Mouse (Mus musculus) common myeloid progenitor, adult 5-6 weeks (primary cell): Measurements from ENCODE around the gene Mtrf1l. TPM values are rescaled to one million over a fixed set of nuclear protein-coding genes. Genes with fewer than 3 reads are reported as not detected.

Experiments used
- ATAC-seq: replicated peaks from 2 replicates; pipeline ENCODE4 v1.8.0; 2016; ENCODE audit warnings: low read depth, mild to moderate bottlenecking, moderate TSS enrichment, inconsistent platforms; ENCODE audit not compliant: poor library complexity, severe bottlenecking
- total RNA-seq: library from RNA; stranded (forward); fragments of 200-1000, 187-1606 nt; gene quantifications from 2 replicates; pipeline ENCODE4 v1.2.3, GENCODE M21; 2017

The Mtrf1l gene
- 19.3 and 29.5 TPM in 2 replicates for total RNA-seq

DNA sequence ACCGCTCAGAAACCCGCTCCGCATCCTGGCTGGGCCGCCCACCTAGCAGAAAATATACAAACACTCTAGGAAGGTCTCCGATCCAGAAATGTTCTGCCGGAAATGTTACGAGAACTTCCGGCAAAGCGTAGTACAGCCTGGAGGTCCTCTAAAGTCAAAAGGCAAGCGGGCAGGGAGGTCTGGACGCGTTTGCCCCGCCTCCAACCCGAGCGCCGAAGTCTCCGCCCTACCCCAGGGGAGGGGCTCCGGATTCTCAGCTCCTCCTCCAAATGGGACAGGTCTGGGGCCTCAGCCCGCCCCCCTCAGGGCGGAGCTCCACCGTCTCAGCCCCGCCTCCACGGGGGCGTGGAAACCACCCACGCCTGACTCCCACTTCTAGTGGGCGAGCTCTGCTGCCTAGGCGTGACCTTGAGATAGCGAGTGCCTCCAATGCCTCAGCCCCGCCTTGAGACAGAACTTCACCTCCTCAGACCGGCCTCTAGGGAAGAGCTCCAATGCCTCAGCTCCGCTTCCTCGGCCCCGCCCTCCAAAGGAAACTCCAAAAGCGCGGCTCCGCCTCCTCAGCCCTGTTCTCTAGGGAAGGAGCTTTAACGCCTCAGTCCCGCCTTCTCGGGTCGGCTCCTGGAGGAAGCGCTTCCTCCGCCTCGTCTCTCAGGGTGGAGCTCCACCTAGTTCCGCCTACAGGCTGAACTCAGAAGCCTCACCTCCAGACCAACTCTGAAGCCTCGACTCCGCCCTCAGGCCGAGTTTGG lies at the start of gene Mtrf1l:
Gene Mtrf1l (minus strand): TSS at position 171 of the 752 bp plus-strand sequence.
- peak; percentile 82 for ATAC-seq

- no peak for ATAC-seq
These were observed 47.4 kb upstream of the Mtrf1l start for GRCm38 (mm10) chr10:5871081-5871480.

GRCm38 (mm10) chr10:5867981-5868552 lies 44.4 kb upstream of the Mtrf1l start:
- ATAC-seq = no peak

DNA sequence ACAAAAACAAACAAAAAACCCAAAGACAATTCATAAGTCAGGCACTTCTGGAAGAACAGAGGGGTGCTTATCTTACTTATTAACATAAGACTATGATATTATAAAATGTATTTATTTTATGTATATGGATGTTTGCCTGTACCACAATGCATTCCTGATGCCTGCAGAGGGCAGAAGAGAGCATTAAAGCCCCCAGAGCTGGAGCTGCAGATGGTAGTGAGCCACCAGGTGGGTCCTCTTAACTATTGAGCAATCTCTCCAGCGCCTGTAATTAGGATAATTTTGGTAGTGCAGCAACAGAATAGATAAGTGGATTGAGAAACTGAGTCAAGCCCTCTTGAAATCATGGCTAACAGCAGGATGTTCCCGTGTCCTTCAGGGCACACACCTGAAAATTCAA lies 42.3 kb upstream of the Mtrf1l start:
- ATAC-seq = 0 out of 2 replicates have a peak, but pooled peaks have one; percentile 50

- ATAC-seq = no peak
These were observed 39.0 kb upstream of the Mtrf1l start for GRCm38 (mm10) chr10:5862669-5863068.

DNA sequence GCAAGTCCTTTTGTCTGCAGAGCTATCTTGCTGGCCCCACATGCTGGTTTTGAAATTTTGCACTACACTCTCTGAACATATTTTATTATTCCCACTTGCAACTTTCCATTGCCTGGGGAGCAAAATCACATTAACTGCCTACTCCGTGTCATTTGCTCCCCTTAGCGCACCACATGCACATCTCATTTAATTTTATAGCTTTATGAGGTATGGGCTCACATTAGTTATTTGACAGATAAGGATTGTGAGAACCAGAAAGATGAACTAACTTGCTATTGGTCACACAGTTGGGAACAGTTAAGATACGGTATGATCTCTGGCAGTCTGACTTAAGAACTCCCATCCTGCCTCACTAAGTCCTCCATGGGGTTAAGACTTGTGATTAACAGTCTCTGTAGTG lies 37.1 kb upstream of the Mtrf1l start:
- no peak for ATAC-seq

GRCm38 (mm10) chr10:5859729-5860128 lies 36.0 kb upstream of the Mtrf1l start:
- no peak; the same call in 1 of the 2 replicates for ATAC-seq

DNA sequence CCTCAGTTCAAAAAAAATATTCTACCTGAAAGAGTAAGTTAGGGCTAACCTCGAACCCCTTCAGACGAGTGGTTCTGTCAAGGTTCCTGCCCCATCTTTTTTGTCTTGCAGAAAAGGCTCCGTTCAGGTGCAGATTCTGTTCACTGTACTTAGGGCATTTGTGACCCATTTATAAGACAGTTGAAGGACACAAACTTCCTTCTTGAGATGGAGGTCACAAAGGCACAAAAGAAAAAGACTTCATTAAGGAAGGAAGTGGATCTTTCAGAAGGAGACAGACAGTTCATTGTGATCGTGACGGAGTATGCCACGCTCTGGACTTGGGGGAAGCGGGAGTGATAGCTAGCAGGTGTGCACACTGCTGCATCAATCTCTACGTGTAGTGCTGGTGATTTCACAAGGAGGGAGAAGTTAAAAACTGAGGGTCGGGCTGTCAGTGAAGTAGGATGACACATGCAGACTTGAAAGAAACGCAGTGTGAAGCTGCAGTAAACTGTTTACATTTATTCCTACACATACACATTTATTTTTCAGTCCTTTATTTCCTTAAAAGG lies 34.4 kb upstream of the Mtrf1l start:
- ATAC-seq = peak; percentile 77

DNA sequence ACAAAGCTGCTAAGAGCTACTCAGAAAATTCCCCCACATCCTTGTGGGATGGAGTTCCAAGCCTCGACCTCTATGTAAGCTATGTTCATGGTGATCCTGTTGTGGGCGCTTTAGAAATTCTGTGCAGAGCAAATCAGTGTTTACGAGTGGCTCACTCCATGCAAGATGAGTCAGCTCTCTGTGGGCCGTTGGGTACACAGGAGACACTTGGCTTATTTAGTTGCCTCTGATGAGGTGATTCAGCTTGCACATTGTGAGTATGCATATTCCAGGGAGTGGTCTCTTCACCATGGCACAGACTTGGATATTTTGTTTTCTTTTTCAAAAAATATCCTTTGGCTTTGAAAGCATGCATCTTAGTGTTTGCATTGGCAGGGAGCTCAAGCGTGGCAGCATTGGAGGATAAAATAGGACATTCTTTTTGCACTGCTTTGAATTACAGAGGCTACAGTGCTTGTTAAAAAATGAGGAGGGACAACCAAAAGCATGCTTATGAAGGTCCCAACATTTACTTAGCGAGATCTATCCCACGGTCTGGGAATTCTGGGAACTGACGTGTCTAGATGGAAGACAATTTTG lies 29.7 kb upstream of the Mtrf1l start:
- no peak for ATAC-seq

DNA sequence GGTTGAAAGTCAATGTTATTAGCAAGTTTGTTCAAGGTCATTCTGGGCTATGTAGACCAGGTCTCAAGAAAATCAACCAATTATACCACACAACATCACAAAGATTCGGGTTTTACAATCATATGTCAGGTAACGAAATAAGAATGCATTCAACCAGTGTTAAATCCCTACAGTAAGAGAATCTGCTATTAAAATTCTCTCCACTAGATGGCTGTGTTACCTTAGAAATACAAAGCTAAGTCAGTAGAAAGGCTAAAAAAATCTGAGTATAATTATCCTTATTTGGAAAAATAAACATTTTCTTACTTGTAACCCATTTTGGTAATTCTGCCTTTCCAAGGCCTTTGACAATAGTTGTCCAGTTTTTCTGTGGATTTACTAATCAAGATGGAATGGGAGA lies 23.2 kb upstream of the Mtrf1l start:
- peak; percentile 66; the same call in 1 of the 2 replicates for ATAC-seq

GRCm38 (mm10) chr10:5841369-5841768 lies 17.7 kb upstream of the Mtrf1l start:
- ATAC-seq = peak; percentile 93

DNA sequence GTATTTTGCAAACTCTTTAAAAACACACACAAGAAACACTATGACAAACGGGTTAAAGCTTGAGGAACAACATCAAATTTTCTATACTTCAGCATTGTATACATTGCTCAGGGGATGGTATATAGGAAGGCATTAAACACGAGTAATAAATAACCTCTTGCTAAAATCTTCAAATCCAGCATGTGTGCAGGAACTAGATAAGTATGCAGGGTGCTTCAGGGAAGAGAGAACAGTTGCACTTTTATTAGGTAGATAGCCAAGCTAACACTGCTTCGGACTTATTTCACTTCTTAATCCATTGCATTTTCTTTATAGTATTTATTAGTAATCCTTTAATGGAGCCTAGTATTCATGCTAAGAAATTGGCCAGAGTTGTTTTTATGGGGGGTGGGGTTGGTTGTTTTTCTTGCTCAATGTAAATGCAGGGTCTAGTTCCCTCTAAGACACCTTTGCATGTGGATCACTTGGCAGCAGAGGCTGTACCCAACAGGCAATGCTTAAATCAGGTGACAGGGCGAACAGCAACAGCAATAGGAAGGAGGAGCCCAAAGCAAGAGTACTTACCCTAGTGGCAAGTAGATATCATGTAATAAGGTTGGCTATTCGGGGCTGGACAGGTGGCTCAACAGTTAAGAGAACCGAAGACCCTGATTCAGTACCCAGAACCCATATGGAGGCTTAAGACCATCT lies 2.8 kb upstream of the Mtrf1l start:
- no peak for ATAC-seq

DNA sequence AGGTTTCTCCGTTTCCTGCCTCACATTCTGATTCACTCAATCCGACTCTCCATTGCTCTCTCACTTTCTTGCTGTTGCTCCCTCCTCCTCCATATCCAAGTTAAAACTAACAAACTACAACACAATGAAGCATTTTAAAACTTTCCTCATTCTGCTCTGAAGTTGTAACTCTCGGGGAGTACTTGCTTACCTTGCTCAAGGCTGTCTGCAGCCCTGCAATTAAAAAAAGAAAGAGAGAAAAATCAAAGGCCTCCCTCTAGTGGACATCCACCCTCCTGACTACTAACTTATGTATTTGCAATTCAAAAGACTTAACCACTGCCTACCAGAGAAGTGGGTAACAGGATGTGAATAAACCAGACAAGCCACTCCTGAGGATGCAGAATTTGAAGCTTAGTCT lies 1.1 kb upstream of the Mtrf1l start:
- peak; percentile 52 for ATAC-seq

DNA sequence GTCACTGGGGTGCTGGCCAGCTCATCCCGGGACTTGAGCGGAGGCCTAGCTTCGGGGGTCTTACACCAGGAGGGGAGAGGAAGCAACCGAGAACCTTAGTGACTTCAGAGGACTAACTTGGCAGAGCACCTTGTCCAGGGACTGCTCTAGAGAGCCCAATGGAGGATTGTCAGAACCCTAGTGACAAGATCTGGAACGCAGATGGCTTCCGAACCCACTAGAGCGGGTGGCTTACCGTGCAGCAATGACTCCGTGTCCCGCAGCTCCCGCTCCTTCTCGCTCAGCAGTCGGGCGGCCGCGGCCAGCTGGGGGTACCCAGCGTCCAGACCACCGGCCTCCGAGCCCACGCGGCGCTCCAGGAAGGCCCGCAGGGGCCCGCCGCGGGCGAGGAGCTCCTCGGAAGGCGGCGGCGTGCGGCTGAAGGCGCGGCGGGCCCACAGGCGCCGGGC lies 395 bp downstream of the Mtrf1l start:
- no peak for ATAC-seq

DNA sequence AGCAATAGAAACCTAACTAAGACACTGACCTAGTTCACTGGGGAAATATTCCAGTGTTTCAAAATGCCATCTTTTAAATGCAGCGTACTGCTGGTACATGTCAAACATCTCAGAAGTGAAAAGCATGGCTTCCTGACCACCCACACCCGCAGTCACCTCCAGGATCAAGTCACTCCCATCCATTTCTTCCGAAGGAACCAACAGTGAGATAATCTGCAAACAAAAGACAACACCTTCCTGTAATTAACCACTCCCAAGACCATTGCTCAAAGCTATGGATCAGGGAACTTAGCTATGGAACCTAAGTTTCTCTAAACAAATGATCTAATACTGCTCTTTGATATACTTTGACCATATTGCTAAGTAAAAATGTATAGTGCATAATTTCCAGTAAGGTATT lies 4.9 kb downstream of the Mtrf1l start:
- ATAC-seq = no peak

- peak; percentile 95 for ATAC-seq
These were observed 7.7 kb downstream of the Mtrf1l start for GRCm38 (mm10) chr10:5815968-5816367.

DNA sequence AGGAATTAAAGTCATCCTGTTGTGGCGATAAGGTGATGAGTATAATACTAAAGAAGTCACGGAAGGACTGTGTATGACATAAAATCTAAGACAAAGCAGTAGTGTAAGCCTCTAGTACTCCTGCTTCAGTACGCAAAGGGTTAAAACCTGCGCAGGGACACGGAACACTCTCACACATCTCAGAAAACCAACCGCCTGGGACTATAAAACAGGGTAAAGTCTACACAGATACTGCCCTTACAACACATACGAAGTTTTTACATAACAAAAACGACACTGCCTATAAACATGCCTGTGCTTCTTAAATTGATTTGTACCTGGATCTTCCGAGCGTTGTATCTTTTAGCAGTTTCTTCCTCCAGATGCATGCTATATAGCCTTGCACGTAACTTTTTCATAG lies 10.0 kb downstream of the Mtrf1l start:
- ATAC-seq = no peak

GRCm38 (mm10) chr10:5807683-5808082 lies 16.0 kb downstream of the Mtrf1l start:
- ATAC-seq = no peak

DNA sequence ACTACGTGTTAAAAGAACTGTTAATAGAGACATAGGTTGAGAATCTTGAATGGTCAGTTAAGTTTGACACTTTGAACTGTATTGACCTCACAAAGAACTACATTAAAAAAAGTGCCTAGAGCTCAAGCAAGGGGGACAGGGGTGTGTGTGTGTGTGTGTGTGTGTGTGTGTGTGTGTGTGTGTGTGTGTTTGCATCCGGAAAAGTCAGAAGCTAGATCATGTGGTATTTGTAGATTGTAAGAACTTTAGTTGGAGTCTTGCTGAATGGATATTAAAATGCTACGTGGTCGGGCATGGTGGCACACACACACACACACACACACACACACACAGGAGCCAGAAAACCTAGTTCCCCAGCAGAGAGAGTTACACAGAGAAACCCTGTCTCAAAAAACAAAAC lies 16.7 kb downstream of the Mtrf1l start:
- no peak for ATAC-seq

GRCm38 (mm10) chr10:5806416-5806815 lies 17.3 kb downstream of the Mtrf1l start:
- no peak for ATAC-seq
